Mouse (Mus musculus) ovary, postnatal 36 days (tissue): ENCODE measurements around the gene Pde10a.

ENCODE experiments used
- DNase-seq: peaks from one replicate; pipeline ENCODE4 v3.0.0; 2022; ENCODE audit warnings: low spot score, mixed read lengths

Pde10a gene

GRCm38 (mm10) chr17:8525971-8526740 lies 984 bp downstream of the Pde10a start:
- no peak for DNase-seq

- DNase-seq = no peak
Measured at GRCm38 (mm10) chr17:8526815-8527261, 1.7 kb downstream of the Pde10a start.

- DNase-seq = no peak
Measured at GRCm38 (mm10) chr17:8528641-8529040, 3.5 kb downstream of the Pde10a start.

GRCm38 (mm10) chr17:8532609-8533008 lies 7.4 kb downstream of the Pde10a start:
- no peak for DNase-seq

- DNase-seq = no peak
Measured at GRCm38 (mm10) chr17:8533828-8534227, 8.7 kb downstream of the Pde10a start.

GRCm38 (mm10) chr17:8536522-8536921 lies 11.3 kb downstream of the Pde10a start:
- DNase-seq = no peak

- no peak for DNase-seq
Measured at GRCm38 (mm10) chr17:8538102-8538501, 12.9 kb downstream of the Pde10a start.

- no peak for DNase-seq
Measured at GRCm38 (mm10) chr17:8541974-8542538, 16.9 kb downstream of the Pde10a start.

- no peak for DNase-seq
Measured at GRCm38 (mm10) chr17:8546366-8546765, 21.2 kb downstream of the Pde10a start.

GRCm38 (mm10) chr17:8548733-8549132 lies 23.6 kb downstream of the Pde10a start:
- no peak for DNase-seq

- no peak for DNase-seq
Measured at GRCm38 (mm10) chr17:8551641-8552040, 26.5 kb downstream of the Pde10a start.

GRCm38 (mm10) chr17:8552346-8553035 lies 27.3 kb downstream of the Pde10a start:
- no peak for DNase-seq

GRCm38 (mm10) chr17:8553601-8554000 lies 28.4 kb downstream of the Pde10a start:
- no peak for DNase-seq

GRCm38 (mm10) chr17:8554219-8554618 lies 29.0 kb downstream of the Pde10a start:
- no peak for DNase-seq

- DNase-seq = no peak
Measured at GRCm38 (mm10) chr17:8555785-8556184, 30.6 kb downstream of the Pde10a start.

GRCm38 (mm10) chr17:8556223-8556622 lies 31.1 kb downstream of the Pde10a start:
- DNase-seq = no peak

GRCm38 (mm10) chr17:8557926-8558325 lies 32.8 kb downstream of the Pde10a start:
- no peak for DNase-seq

- no peak for DNase-seq
Measured at GRCm38 (mm10) chr17:8562101-8562885, 37.1 kb downstream of the Pde10a start.

GRCm38 (mm10) chr17:8562886-8563280 lies 37.7 kb downstream of the Pde10a start:
- DNase-seq = no peak

- no peak for DNase-seq
Measured at GRCm38 (mm10) chr17:8566850-8567249, 41.7 kb downstream of the Pde10a start, which contains the start of gene Gm17087. TSS of gene Gm17087 (minus strand) at chr17:8566950.

- no peak for DNase-seq
Measured at GRCm38 (mm10) chr17:8573542-8574260, 48.5 kb downstream of the Pde10a start.

- no peak for DNase-seq
Measured at GRCm38 (mm10) chr17:8580360-8580759, 55.2 kb downstream of the Pde10a start.
